Mouse (Mus musculus) gastrocnemius, postnatal 36 days (tissue): Measurements from ENCODE around the gene Med10. TPM values are rescaled to one million over a fixed set of nuclear protein-coding genes. Genes with fewer than 3 reads are reported as not detected.
A peak's percentile ranks its signal among the peaks of the same experiment; 100 is the strongest.

ENCODE experiments used
- DNase-seq, 2 experiments: peaks; one replicate each; pipeline ENCODE4 v3.0.0; 2022
- intact Hi-C: fragments of 180-260 bp; cut with DNase I; formaldehyde crosslinking; loops from one replicate; pipeline ENCODE4 v1.15.1; 2025
- long read RNA-seq, 2 experiments: library from polyadenylated mRNA; stranded (forward); transcript quantifications; one replicate each; pipeline ENCODE4 v2.0.0; 2021
- total RNA-seq, 2 experiments: library from RNA; stranded (reverse); gene quantifications; 2 replicates each; pipeline ENCODE4 v1.2.3; 2021

The Med10 gene
- total RNA-seq, result 1 to 10 TPM; 9.5 to 10.0 TPM
- long read RNA-seq, experiment 1, transcript Med10-201 (4 exons, 913 nt), result major isoform, 18 of 20 reads
- long read RNA-seq, experiment 1, partial matches to known transcripts, result 0 of 20 reads
- long read RNA-seq, experiment 1, other reads (novel, unspliced or antisense), result 2 of 20 reads
- long read RNA-seq, experiment 2, transcript Med10-201 (4 exons, 913 nt), result major isoform, 23 of 26 reads
- long read RNA-seq, experiment 2, partial matches to known transcripts, result 0 of 26 reads
- long read RNA-seq, experiment 2, other reads (novel, unspliced or antisense), result 1 of 26 reads

DNA sequence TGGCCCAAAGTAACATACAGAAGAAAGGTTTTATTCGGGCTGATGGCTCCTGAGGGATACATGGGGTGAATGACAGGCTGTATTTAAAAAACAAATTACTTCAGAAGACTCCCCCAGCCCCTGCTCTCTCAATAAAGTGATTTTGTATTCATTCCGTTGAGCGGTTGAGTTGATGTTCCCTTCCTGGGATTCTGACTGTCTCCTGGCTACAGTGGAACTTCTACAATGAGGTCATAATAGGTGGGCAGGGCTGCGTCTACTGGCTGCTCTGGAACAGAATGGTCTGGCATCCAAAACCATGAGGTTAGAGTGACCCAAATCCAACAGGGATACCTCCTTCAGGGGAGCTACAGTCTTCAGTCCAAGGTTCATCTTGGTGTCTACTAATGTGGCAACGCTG, at the start of gene Med10:
TSS of gene Med10 (plus strand) at position 301 of the 400 bp plus-strand sequence.
- no peak for DNase-seq
- intact Hi-C loops, result no loop called here

DNA sequence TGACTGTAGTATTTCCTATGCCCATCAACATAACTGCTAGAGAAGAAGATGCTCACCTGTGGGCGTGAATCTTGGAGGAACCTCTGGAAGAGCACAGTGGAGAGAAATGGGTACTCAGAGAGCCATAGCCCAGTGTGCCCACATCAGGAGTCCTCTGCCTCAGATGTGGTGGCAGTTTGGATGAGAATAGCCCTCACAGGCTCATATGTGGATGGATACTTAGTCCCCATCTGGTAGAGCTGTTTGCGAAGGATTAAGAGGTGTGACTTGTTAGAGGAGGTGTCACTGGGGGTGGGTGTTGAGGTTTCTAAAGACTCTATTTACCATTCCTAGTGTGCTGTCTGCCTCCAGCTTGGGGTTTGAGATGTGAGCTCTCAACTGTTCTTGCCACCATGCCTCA, 49.3 kb upstream of the Med10 start:
- no peak for DNase-seq
- intact Hi-C loops, result no loop called here

DNA sequence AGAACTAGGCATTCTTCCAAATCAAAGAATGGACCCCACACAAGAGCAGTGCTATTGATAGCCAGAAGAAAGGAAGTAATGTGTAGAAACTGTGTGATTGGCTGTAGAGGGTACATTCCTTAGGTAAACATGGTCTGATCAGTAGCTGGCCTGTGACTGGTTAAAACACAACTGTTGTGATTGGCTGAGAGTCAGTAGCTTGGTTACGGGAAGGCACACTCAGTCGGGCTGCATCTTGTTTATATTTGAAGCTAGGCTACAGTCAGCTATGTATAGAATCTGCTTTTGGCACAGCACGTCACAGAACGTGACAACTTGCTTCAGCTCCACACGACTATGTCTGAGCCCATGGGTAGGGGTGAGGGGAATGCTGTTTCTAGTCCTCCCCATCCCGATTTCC, 43.2 kb upstream of the Med10 start:
- intact Hi-C loops, result no loop called here
- no peak for DNase-seq

DNA sequence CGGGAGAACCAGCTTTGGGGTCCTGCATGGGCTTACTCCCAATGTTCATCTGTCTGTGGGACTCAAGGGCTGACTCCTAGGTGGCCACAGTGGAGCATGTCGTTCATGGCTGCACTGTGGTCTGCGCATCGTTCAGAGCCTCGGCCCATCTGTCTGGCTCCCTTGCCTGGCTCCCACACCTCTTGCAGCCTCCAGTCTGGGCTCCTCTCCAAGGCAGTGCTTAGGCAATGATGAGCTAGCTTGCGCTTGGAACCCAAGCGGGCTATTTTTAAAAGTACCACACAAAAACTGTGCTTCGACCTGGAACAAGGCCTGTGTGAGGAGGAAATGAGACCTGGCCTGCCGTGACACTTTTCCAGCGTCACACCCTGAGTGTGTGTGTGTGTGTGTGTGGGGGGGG, 40.8 kb upstream of the Med10 start:
- peak; percentile 20 to 62 for DNase-seq
- intact Hi-C loops, result no loop called here

DNA sequence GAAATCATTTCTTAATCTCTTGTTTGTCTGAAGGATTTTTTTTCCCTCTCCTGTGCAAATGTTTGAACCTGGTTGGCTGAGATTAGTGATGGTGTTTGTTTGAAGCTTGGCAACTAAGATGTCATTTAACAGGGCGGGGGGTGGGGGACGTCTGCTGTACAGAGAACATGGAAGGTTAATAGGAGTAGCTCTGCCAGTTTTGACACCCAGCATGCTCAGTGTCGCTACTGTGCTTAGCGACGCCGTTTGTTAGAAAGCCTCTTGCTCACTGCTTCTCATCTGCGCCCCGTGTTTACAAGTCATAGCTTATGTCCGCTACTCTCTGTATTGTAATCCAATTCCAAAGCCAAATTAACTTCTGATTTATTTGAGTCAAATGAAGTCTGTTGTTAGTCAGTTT, 37.5 kb upstream of the Med10 start:
- intact Hi-C loops, result no loop called here
- DNase-seq, result no peak

DNA sequence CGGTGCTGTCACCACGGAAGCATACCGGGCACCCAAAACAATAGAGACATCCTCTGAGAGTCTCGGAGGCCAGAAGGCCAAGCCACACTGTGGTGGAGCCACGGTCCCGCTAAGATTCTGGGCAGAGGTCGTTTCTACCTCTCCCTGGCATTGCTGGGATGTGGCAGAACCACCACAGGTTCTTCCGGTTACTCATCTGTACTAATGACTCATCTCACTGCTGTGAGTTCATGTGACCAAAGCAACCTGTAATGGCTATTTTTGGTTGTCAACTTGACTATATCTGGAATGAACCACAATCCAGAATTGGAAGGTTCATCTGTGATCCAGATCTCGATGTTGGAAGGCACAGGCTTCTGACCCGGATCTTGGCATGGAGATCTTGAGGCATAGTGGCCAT, 34.0 kb upstream of the Med10 start:
- intact Hi-C loops, result no loop called here
- no peak for DNase-seq

DNA sequence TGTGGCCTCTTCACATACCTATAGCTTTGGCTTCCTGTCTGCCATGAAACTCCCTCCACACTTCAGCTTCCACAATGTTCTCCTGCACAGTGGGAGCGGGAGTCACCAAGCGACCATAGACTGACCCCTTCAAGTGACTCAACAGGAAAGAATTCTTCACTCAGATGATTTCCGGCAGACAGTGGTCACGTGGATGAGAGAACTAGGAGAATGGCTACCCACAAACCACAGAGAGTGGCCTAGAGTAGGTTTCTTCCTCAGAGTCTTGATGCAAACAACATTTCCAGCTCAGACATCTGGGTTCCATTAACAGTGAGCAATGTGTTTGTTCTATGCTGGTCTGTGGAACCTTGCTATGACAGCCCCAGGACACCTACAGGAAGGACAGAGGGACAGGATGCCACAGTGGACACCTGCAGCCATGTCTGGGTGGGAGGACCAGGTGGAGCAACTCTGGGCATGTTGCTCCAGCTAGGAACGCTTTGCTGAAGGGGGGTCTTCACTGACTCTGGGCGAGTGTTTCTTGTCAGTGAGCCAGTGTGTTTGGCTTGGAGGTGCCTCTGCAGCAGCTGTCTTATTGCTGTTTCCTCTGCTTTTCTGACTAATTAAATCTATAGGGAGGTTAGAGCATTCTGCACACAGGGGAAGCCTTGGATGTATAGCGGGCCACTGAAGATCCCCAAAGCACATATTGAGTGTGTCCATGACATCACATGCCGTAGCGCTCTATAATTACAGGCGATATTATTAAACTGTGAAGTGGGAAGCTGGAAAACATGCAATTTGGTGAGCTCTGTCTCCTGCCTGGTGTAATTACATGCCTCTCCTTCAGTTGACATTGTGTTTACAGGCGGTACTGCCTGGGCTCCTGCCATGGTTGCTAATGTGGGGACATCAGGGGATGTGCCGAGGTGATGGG, 31.4 kb upstream of the Med10 start:
- intact Hi-C loops, result no loop called here

DNA sequence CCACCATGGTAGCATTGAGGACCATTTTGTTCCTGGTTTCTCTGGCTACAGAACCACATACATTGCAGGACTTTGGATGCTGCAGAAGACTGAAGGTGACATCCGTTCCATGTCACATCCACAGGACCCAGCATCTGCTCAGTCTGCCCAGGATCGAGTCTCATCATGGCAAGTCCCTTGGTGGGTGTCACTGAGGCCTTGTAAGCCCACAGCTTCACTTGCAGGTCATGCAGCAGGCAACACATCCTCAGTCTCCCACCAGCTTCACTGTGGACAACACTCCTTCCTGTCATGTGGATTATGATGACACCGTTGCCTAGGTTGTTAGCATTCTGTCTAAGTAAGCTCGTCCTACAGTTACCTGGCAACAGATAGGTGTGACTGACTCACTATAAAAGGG, 29.8 kb upstream of the Med10 start:
- no peak for DNase-seq
- intact Hi-C loops, result no loop called here

More for the DNA sequence above, 31.4 kb upstream of the Med10 start:
- no peak for DNase-seq

DNA sequence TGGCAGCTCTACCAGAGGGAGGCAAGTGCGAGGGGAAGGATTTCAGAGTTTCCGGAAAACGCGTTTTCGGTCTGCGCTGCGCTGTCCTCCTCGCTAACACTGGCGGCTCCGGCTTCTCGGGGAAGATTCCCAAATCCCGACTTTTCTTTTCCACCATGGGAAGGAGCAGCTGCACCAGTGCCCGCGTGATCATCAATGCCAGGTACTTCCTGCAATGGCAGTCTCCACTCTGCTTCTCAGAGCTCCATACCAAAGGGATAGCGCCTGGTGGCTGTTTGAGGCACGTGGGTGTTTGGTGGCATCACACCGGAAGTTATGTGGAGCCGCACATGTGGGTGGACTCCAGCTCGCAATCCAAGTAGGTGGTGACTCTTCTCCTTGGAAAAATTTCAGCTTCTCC, 24.0 kb upstream of the Med10 start:
- no peak for DNase-seq
- intact Hi-C loops, result no loop called here

DNA sequence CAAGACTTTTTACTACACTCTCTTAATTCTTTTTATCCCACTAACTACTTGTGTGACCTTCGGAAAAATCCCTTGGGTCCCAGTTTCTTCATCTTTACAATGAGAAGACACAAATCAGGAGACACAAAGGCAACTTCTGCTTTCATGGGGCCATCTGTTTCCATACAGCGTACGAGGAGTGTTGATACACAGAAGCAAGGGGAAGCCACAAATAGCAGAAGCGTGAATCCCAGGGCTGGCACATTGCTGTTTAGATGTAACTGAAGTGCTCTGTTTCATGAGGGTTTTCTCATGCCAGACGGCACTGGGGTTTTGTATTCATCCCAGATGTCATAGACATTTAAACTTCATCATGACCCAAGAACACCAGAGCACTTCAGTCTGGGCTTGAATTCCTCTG, 13.5 kb upstream of the Med10 start:
- no peak for DNase-seq
- intact Hi-C loops, result no loop called here

DNA sequence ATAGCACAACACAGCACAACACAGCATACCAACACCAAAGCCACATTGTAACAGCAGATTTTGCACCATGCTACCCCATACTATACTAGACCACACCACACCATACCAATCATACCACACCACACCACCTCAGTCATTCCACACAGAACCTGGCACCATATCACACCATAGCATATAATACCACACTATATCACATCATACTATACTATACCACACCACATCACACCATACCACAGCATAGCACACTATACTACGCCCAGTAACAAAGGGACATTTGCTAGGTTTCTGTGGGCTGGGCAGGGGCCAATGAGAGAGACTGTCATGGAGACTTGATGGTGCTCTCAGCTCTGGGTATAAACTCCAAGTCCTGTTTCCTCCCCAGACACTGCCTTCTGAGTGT, 10.4 kb upstream of the Med10 start:
- intact Hi-C loops, result no loop called here
- DNase-seq, result no peak

DNA sequence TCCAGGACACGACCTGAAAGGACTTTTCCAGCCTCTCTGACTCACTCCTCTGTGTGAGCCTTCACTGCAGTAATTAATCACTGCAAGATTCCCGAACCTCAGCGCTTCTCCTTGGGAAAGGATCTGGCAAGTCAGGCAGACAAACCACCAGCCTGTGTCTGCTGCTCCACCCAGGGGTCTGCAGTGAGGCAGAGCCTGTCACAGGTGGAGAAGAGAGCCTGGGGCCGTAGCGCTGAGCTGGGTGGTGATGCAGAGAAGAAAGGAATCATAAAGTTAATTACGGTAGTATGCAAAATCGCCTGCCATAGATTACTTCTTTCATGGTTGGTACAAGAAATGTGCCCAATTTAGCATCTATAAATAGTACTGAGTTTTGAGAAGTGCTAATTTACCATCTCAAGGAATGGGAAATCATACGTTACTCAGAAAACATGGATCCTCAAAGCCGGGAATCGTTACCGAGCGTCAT, 9.6 kb upstream of the Med10 start:
- DNase-seq, result no peak
- intact Hi-C loops, result no loop called here

DNA sequence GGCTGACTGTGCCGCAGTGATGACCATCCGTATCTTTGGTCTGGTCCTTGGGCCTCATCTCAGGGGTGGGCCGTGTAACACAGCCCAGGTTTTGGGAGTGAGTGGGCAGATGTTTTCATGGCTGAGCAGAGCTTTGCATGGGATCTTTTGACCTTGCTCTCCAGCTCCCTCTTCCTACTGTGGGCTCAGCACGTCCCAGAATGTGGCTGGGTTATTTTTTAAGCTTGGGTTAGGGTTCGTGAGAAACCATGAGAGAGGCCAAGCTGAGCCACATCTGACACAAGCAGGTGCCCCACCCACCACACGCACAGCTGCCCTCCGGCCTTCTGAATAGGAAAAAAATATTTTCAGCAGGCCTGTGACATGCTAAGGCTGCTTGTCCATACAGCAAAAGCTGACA, 7.4 kb upstream of the Med10 start:
- no peak for DNase-seq
- intact Hi-C loops, result no loop called here

DNA sequence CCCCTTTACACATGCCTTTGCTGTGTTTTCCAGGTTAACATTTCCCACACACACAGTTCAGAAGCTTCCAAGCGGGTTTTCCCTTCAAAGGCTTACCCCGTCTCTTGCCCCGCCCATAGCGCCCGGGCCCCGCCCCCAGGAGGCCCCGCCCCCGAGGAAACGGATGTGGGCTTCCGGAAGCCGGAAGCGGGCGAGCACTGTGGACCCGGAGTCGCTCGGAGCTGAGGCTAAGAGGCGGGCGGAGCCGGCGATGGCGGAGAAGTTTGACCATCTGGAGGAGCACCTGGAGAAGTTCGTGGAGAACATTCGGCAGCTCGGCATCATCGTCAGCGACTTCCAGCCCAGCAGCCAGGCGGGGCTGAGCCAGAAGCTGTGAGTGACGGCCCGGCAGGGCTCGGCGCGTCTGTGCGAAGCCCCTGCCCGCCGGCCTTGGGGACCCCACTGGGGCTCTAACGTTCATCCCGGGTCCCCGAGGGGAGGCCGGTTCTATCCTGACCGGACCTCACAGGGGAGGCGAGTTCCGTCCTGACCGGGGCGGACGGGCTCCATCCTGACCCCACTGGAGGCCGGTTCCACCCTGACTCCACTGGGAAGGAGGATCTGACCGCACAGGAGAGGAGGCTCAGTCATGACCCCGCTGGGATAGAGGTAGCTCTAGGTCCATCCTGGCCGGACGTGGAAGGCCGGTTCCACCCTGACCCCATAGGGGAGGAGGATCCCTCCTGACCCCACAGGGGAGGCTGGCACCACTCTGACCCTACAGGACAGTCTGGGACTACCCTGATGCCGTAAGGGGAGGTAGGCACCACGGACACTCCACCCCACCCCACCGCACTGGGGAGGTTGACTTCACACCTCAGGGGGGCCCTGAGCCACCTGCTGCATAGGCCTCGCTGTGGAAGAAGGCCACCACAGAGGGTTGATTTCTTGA, 7.8 kb downstream of the Med10 start:
- intact Hi-C loops, result loop anchor here (5.0 kb wide), 1 partner anchor 68 kb away; no protein-coding TSS in a partner anchor
- DNase-seq, result peak; percentile 79 to 80

DNA sequence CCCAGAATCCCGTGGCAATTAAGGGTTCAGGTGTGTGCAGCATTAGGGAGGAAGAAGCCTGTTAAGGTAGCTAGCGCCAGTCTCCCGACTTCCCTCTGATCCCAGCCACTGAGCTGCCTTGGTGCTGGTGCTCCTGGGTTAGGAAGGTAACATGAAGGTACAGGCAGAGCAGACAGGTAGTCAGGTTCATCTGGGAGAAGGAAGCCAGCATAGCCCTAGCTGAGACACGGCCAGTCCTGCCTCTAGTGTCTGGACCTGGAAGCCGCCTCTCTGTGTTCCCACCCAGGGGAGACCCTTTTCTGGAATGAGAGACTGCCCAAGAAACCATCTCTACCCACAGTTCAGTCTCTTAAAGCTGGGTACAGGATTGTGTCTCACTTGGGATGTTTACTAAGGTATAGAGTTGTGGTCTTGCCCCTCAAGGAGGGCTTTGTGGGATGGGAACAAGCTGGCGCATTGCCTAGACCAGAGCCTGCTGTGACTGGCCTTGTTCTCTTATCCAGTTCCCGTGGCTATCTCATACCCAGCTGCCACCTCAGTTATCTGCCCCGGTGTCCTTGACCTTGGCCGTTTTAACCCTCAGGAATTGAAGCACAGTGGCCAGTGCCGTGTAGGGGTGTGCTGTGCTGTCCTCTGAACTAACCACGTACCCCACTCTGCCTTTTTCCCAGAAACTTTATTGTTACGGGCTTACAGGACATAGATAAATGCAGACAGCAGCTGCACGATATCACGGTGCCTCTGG, 8.9 kb downstream of the Med10 start:
- no peak for DNase-seq
- intact Hi-C loops, result loop anchor here (5.0 kb wide), 1 partner anchor 69 kb away; no protein-coding TSS in a partner anchor

DNA sequence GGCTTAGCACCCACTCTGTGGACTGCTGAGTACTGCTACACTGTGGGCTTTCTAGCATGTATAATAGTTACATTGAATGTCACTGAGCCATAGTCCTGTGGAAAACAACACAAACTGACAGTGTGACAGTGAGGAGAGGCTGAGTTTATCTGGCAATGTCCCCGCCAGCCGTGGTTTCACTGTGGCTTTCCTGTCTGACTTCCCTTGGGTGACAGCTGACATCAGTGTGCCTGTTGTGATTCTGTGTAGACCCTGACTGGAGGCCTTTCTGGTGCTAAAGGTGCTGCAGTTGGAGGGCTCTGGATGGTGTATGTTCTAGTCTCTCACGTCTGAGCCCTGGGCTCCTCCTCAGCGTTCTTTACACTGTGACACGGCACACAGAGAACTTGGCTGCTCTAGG, 11.7 kb downstream of the Med10 start:
- intact Hi-C loops, result loop anchor here (5.0 kb wide), 1 partner anchor 72 kb away; no protein-coding TSS in a partner anchor
- no peak for DNase-seq

DNA sequence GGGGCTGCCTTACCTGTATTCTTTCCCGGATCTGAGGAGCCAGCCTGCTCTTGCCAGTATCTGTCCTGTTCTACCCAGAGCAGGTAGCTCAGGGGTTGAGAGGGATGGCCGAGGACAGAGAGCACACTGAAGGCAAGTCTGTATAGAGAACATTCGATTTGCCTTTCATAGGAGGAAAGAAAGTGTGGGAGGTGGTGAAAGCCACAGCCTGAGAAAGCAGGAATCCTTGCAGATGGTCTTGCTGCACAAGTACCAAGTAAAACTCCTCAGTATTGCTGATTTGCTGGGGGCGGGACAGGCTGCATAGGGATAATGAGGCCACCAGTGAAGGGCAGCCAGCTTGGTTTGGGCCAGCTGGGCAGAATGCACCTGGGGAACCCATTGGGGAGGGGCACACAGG, 16.1 kb downstream of the Med10 start:
- intact Hi-C loops, result no loop called here
- DNase-seq, result no peak

DNA sequence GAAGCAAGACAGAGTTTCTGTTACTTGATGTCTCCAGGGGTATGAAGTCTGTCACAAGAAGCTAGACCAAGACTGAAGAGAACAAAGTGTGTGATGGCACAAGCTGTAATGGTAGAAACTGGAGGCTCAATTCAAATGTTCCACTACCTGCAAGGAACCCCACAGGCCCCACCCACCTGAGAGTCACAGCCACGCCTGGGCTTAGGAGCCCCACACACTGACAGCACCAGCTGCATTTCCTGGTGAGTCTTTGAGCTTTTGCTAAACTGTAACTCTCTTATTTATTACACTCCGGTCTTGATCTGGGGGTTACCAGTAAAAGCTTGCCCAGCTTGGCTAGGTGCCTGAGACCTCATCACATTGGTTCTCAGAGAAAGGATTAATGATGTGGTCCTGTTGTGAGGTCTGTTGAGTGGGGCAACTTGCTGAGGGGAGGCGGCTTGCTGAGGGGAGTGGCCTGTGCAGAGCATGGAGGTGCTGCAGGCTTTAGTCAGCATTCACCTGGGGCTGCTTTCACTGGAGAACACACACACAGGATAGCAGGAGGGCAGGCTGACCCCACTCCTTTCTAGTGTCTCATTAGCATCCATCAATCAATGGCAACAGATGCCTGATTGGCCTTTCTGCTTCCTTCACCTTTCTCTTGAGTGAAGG, 19.1 kb downstream of the Med10 start:
- intact Hi-C loops, result no loop called here
- DNase-seq, result no peak

DNA sequence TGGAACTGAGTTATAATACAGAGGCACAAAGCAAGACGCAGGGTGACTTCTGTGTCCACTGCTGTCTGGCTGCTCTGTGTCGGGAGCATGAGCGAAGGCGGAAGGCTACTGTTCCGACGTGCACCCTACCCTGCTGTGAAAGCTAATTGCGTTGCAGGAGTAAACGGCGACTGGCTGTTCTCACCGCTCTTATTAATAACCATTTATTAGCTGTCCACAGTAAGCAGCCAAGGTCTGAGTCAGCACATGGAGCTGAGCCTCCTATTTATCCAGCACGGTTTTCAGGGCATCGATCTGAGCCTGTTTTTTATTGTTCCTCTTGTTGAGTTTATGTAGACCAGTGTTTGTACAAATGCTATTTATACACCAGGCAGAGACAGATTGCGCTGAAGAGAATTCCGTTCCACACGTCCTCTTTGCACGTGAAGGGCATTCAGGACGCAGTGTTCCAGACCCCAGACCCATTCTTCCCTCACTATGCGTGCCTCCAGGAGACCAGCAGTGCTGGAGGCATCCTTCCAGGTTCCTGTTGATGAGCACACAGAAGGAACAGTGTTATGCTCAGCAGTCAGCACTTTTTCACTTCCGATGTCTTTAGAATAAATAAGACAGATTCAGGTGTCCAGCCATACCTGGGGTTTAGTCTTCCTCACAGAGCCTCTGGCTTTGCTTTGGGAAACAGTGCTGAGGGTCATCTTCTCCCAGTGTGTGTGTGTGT, 21.9 kb downstream of the Med10 start:
- DNase-seq, result no peak
- intact Hi-C loops, result no loop called here
